8 mouse cellular contexts compared by ENCODE assay signal in genomic region chr2:91480805-91481514, GRCm38 (mm10). TPM values are rescaled to one million over a fixed set of nuclear protein-coding genes. Genes with fewer than 3 reads are reported as not detected.
A peak's percentile ranks its signal among the peaks of the same experiment; 100 is the strongest.
DNase-seq lines count a peak whose midpoint lies in the region; ATAC-seq lines count a peak whose summit lies in the region.

No protein-coding gene starts in this region.

- no peak overlapping the region for H3K4me3 ChIP-seq in kidney, embryonic 16.5 days (ENCODE audit: low read length)
- no peak overlapping the region for H3K4me3 ChIP-seq in embryonic facial prominence, embryonic 10.5 days
- H3K4me3 ChIP-seq in midbrain, embryonic 12.5 days, result no peak overlapping the region

- H3K27me3 ChIP-seq in kidney, embryonic 16.5 days (ENCODE audit: insufficient read depth, low read length), result no peaks in the 10 kb centered on the region
- H3K27me3 ChIP-seq in embryonic facial prominence, embryonic 10.5 days (replicated peaks; ENCODE audit: low read depth, poor library complexity, severe bottlenecking), result no peaks in the 10 kb centered on the region
- no peaks in the 10 kb centered on the region for H3K27me3 ChIP-seq in midbrain, embryonic 12.5 days

- peaks cover 44% of the 10 kb centered on the region for H3K36me3 ChIP-seq in kidney, embryonic 16.5 days (ENCODE audit: insufficient read depth, low read length)
- H3K36me3 ChIP-seq in embryonic facial prominence, embryonic 10.5 days (replicated peaks), result peaks cover 95% of the 10 kb centered on the region
- peaks cover 63% of the 10 kb centered on the region for H3K36me3 ChIP-seq in midbrain, embryonic 12.5 days

- H3K4me1 ChIP-seq in kidney, embryonic 16.5 days (ENCODE audit: insufficient read depth, low read length), result peaks cover 4% of the 10 kb centered on the region
- H3K4me1 ChIP-seq in embryonic facial prominence, embryonic 10.5 days, result peaks cover 6% of the 10 kb centered on the region
- H3K4me1 ChIP-seq in midbrain, embryonic 12.5 days, result no peaks in the 10 kb centered on the region

- ATAC-seq in kidney, embryonic 16.5 days (ENCODE audit: low FRiP score, low TSS enrichment), result no peak
- ATAC-seq in hematopoietic stem cell, adult 5-6 weeks (replicated peaks in 1 of 2; ENCODE audit: insufficient read depth in 1 of 2, low FRiP score in 2 of 2, low TSS enrichment in 1 of 2, low read depth in 1 of 2, poor library complexity in 2 of 2, severe bottlenecking in 2 of 2), result peak; percentile 62 to 65; a peak in 2 of 4 replicates
- ATAC-seq in midbrain, embryonic 12.5 days (ENCODE audit: low FRiP score, low read depth), result peak; percentile 73; the same call in 1 of the 2 replicates

- no peaks in the 10 kb centered on the region for H3K9me3 ChIP-seq in kidney, embryonic 16.5 days (ENCODE audit: low read length)
- no peaks in the 10 kb centered on the region for H3K9me3 ChIP-seq in embryonic facial prominence, embryonic 10.5 days
- H3K9me3 ChIP-seq in midbrain, embryonic 12.5 days, result no peaks in the 10 kb centered on the region

- H3K27ac ChIP-seq in kidney, embryonic 16.5 days (ENCODE audit: low read length), result no peak overlapping the region
- no peak overlapping the region for H3K27ac ChIP-seq in embryonic facial prominence, embryonic 10.5 days (replicated peaks)
- no peak overlapping the region for H3K27ac ChIP-seq in midbrain, embryonic 12.5 days (replicated peaks)

- peak; percentile 34 for DNase-seq in kidney, adult 11 months
- peak; percentile 81 for DNase-seq in ZHBTc4 (ENCODE audit: low read depth, low spot score)
- peak; percentile 49 for DNase-seq in embryonic facial prominence, embryonic 10.5 days (ENCODE audit: low spot score)
- peak; percentile 77 for DNase-seq in layer of hippocampus, adult 9-10 months (ENCODE audit: low spot score)
- no peak for DNase-seq in T-cell, adult 2 months (ENCODE audit: low spot score)

- WGBS in kidney, embryonic 16.5 days, result 58% methylated on average over 6 of the region's 6 CpGs
- WGBS in embryonic facial prominence, embryonic 10.5 days, result 73% methylated on average over 6 of the region's 6 CpGs
- 68% methylated on average over 6 of the region's 6 CpGs for WGBS in midbrain, embryonic 12.5 days

- no peak overlapping the region for H3K9ac ChIP-seq in kidney, embryonic 16.5 days (replicated peaks; ENCODE audit: low read length)
- no peak overlapping the region for H3K9ac ChIP-seq in midbrain, embryonic 12.5 days (replicated peaks)

- H3K4me2 ChIP-seq in kidney, embryonic 16.5 days (replicated peaks; ENCODE audit: low read depth, low read length), result no peak overlapping the region
- H3K4me2 ChIP-seq in midbrain, embryonic 12.5 days (replicated peaks), result no peak overlapping the region

RNA-seq across cellular contexts. Expression of gene Lrp4, which starts 23.6 kb away (rescaled TPM):
- polyA plus RNA-seq in kidney, embryonic 16.5 days (2015; fragmentation: Nextera tagmentation; extraction: Ambion mirVana), result 7.6 and 9.0 TPM in 2 replicates
- polyA plus RNA-seq in embryonic facial prominence, embryonic 10.5 days (2016; fragmentation: Nextera tagmentation; extraction: Ambion mirVana), result 8.3 and 8.4 TPM in 2 replicates
- total RNA-seq in hematopoietic stem cell, adult 5-6 weeks (2017), result 2.3 and 4.7 TPM in 2 replicates
- 8.5 and 9.8 TPM in 2 replicates for polyA plus RNA-seq in midbrain, embryonic 12.5 days (2016; fragmentation: Nextera tagmentation; extraction: Ambion mirVana)

RNA-seq across cellular contexts. Expression of gene 1110051M20Rik, which starts 36.5 kb away (rescaled TPM):
- 66.9 and 68.9 TPM in 2 replicates for polyA plus RNA-seq in kidney, embryonic 16.5 days (2015; fragmentation: Nextera tagmentation; extraction: Ambion mirVana)
- 75.3 and 76.9 TPM in 2 replicates for polyA plus RNA-seq in embryonic facial prominence, embryonic 10.5 days (2016; fragmentation: Nextera tagmentation; extraction: Ambion mirVana)
- 11.0 and 19.3 TPM in 2 replicates for total RNA-seq in hematopoietic stem cell, adult 5-6 weeks (2017)
- polyA plus RNA-seq in midbrain, embryonic 12.5 days (2016; fragmentation: Nextera tagmentation; extraction: Ambion mirVana), result 113 and 117 TPM in 2 replicates

RNA-seq across cellular contexts. Expression of gene Ckap5, which starts 45.6 kb away (rescaled TPM):
- polyA plus RNA-seq in kidney, embryonic 16.5 days (2015; fragmentation: Nextera tagmentation; extraction: Ambion mirVana), result 63.7 and 70.3 TPM in 2 replicates
- 137 and 141 TPM in 2 replicates for polyA plus RNA-seq in embryonic facial prominence, embryonic 10.5 days (2016; fragmentation: Nextera tagmentation; extraction: Ambion mirVana)
- 91.6 and 114 TPM in 2 replicates for total RNA-seq in hematopoietic stem cell, adult 5-6 weeks (2017)
- 163 and 164 TPM in 2 replicates for polyA plus RNA-seq in midbrain, embryonic 12.5 days (2016; fragmentation: Nextera tagmentation; extraction: Ambion mirVana)
